Mouse (Mus musculus) kidney, postnatal 4 days (tissue): ENCODE data around the gene Med13l.

Experiments used
- DNase-seq, 2 experiments: peaks; one replicate each; pipeline ENCODE4 v3.0.0; 2021; ENCODE audit warnings: mixed read lengths in 2 of 2

The Med13l gene

GRCm38 (mm10) chr5:118560385-118561085 is at the start of gene Med13l:
Gene Med13l (plus strand): TSS chr5:118560679.
- peak; percentile 85 to 90 for DNase-seq

- no peak for DNase-seq
Measured at GRCm38 (mm10) chr5:118510969-118511368, 49.5 kb upstream of the Med13l start.

- DNase-seq = no peak
Measured at GRCm38 (mm10) chr5:118513005-118513404, 47.5 kb upstream of the Med13l start.

- DNase-seq = peak; percentile 49 to 64
Measured at GRCm38 (mm10) chr5:118513629-118514526, 46.6 kb upstream of the Med13l start.

- DNase-seq = no peak
Measured at GRCm38 (mm10) chr5:118514527-118514831, 46.0 kb upstream of the Med13l start.

GRCm38 (mm10) chr5:118514842-118515241 is 45.6 kb upstream of the Med13l start:
- no peak for DNase-seq

- DNase-seq = peak; percentile 45 to 67
Measured at GRCm38 (mm10) chr5:118515280-118515721, 45.2 kb upstream of the Med13l start.

GRCm38 (mm10) chr5:118516066-118516465 is 44.4 kb upstream of the Med13l start:
- DNase-seq = no peak

GRCm38 (mm10) chr5:118516470-118516869 is 44.0 kb upstream of the Med13l start:
- peak in 1 of 2 experiments; percentile 18 for DNase-seq

- no peak for DNase-seq
Measured at GRCm38 (mm10) chr5:118520457-118520856, 40.0 kb upstream of the Med13l start.

- no peak for DNase-seq
Measured at GRCm38 (mm10) chr5:118524400-118524799, 36.1 kb upstream of the Med13l start.

- no peak for DNase-seq
Measured at GRCm38 (mm10) chr5:118525634-118526033, 34.8 kb upstream of the Med13l start.

GRCm38 (mm10) chr5:118526504-118526903 is 34.0 kb upstream of the Med13l start:
- no peak for DNase-seq

- peak in 1 of 2 experiments; percentile 30 for DNase-seq
Measured at GRCm38 (mm10) chr5:118529241-118529640, 31.2 kb upstream of the Med13l start.

- no peak for DNase-seq
Measured at GRCm38 (mm10) chr5:118532125-118532524, 28.4 kb upstream of the Med13l start.

- DNase-seq = no peak
Measured at GRCm38 (mm10) chr5:118532659-118533058, 27.8 kb upstream of the Med13l start.

GRCm38 (mm10) chr5:118534407-118534921 is 26.0 kb upstream of the Med13l start:
- DNase-seq = no peak

- peak; percentile 42 to 54 for DNase-seq
Measured at GRCm38 (mm10) chr5:118535130-118535529, 25.3 kb upstream of the Med13l start.

GRCm38 (mm10) chr5:118538487-118538886 is 22.0 kb upstream of the Med13l start:
- no peak for DNase-seq

GRCm38 (mm10) chr5:118543816-118544215 is 16.7 kb upstream of the Med13l start:
- no peak for DNase-seq

GRCm38 (mm10) chr5:118550493-118550892 is 10.0 kb upstream of the Med13l start:
- DNase-seq = no peak

- no peak for DNase-seq
Measured at GRCm38 (mm10) chr5:118553290-118553689, 7.2 kb upstream of the Med13l start.

GRCm38 (mm10) chr5:118555305-118555704 is 5.2 kb upstream of the Med13l start:
- no peak for DNase-seq
